Mouse (Mus musculus): ENCODE data around the gene A3galt2. TPM values are rescaled to one million over a fixed set of nuclear protein-coding genes. Genes with fewer than 3 reads are reported as not detected.

A3galt2 gene
- total and polyA plus RNA-seq, 2 experiments from 2014 or later: 0.10 to 1.1 TPM

GRCm38 (mm10) chr4:128711455-128712135, 43.6 kb upstream of the A3galt2 start:
- Histone ChIP-seq H3K4me1 (ENCODE audit: insufficient read depth, low read length) (peaks cover 28% of the 10 kb centered on the region), H3K9ac (replicated peaks; ENCODE audit: low read length) (no peak overlapping the region), H3K9me3 (ENCODE audit: low read length) (no peaks in the 10 kb centered on the region), H3K4me3 (ENCODE audit: low read length) (no peak overlapping the region), H3K27ac (0 out of 2 replicates have a peak overlapping the region, but pooled peaks have one; percentile 41), H3K4me2 (ENCODE audit: low read depth, low read length) (peak overlapping the region; percentile 39; the same call in 1 of the 2 replicates), H3K27me3 (ENCODE audit: insufficient read depth, low read length) (no peaks in the 10 kb centered on the region), H3K36me3 (ENCODE audit: insufficient read depth, low read length) (peaks cover 3% of the 10 kb centered on the region; the same call in 1 of the 2 replicates)
- peak; percentile 97 for DNase-seq (ENCODE audit: low spot score)
- 6% methylated on average over 24 of the region's 24 CpGs for WGBS
- ATAC-seq: peak; percentile 72
- peak; percentile 100 for TF ChIP-seq CTCF (IDR thresholded peaks at IDR 0.05; ENCODE audit: low read depth)

GRCm38 (mm10) chr4:128712136-128712655, 43.0 kb upstream of the A3galt2 start:
- no peak overlapping the region for H3K27ac ChIP-seq
- ATAC-seq: no peak
- H3K4me2 ChIP-seq (ENCODE audit: low read depth, low read length): peak overlapping the region; percentile 39; the same call in 1 of the 2 replicates
- no peak overlapping the region for H3K4me3 ChIP-seq (ENCODE audit: low read length)
- DNase-seq (ENCODE audit: low spot score): no peak
- H3K27me3 ChIP-seq (ENCODE audit: insufficient read depth, low read length): no peaks in the 10 kb centered on the region
- WGBS: 41% methylated on average over 13 of the region's 13 CpGs
- peaks cover 3% of the 10 kb centered on the region; the same call in 1 of the 2 replicates for H3K36me3 ChIP-seq (ENCODE audit: insufficient read depth, low read length)
- no peaks in the 10 kb centered on the region for H3K9me3 ChIP-seq (ENCODE audit: low read length)
- TF ChIP-seq CTCF (IDR thresholded peaks at IDR 0.05; ENCODE audit: low read depth): peak; percentile 20; the same call in 1 of the 2 replicates
- H3K4me1 ChIP-seq (ENCODE audit: insufficient read depth, low read length): peaks cover 32% of the 10 kb centered on the region
- no peak overlapping the region for H3K9ac ChIP-seq (replicated peaks; ENCODE audit: low read length)

GRCm38 (mm10) chr4:128712941-128713340, 42.2 kb upstream of the A3galt2 start:
- Histone ChIP-seq H3K4me2 (ENCODE audit: low read depth, low read length) (no peak overlapping the region), H3K27me3 (ENCODE audit: insufficient read depth, low read length) (no peaks in the 10 kb centered on the region), H3K9me3 (ENCODE audit: low read length) (no peaks in the 10 kb centered on the region), H3K4me1 (ENCODE audit: insufficient read depth, low read length) (peaks cover 35% of the 10 kb centered on the region), H3K4me3 (ENCODE audit: low read length) (no peak overlapping the region), H3K36me3 (ENCODE audit: insufficient read depth, low read length) (peaks cover 3% of the 10 kb centered on the region; the same call in 1 of the 2 replicates), H3K9ac (replicated peaks; ENCODE audit: low read length) (no peak overlapping the region), H3K27ac (no peak overlapping the region)
- ATAC-seq (no peak), DNase-seq (ENCODE audit: low spot score) (no peak)
- TF ChIP-seq CTCF (IDR thresholded peaks at IDR 0.05; ENCODE audit: low read depth): no peak
- WGBS: 82% methylated on average over 6 of the region's 6 CpGs

GRCm38 (mm10) chr4:128715241-128716204, 39.6 kb upstream of the A3galt2 start:
- 5% methylated on average over 13 of the region's 14 CpGs for whole genome bisulfite sequencing
- ATAC-seq (peak; percentile 66), DNase-seq (ENCODE audit: low spot score) (peak; percentile 84)

GRCm38 (mm10) chr4:128716279-128716678, 38.9 kb upstream of the A3galt2 start:
- Histone ChIP-seq H3K27me3 (ENCODE audit: insufficient read depth, low read length) (no peaks in the 10 kb centered on the region), H3K4me3 (ENCODE audit: low read length) (no peak overlapping the region), H3K27ac (peak overlapping the region; percentile 81), H3K4me2 (ENCODE audit: low read depth, low read length) (peak overlapping the region; percentile 34), H3K36me3 (ENCODE audit: insufficient read depth, low read length) (no peaks in the 10 kb centered on the region), H3K9ac (replicated peaks; ENCODE audit: low read length) (no peak overlapping the region), H3K9me3 (ENCODE audit: low read length) (no peaks in the 10 kb centered on the region), H3K4me1 (ENCODE audit: insufficient read depth, low read length) (peaks cover 46% of the 10 kb centered on the region)
- 8% methylated on average over 4 of the region's 4 CpGs for WGBS
- no peak for TF ChIP-seq CTCF (IDR thresholded peaks at IDR 0.05; ENCODE audit: low read depth)
- ATAC-seq: no peak
- DNase-seq (ENCODE audit: low spot score): no peak

More at GRCm38 (mm10) chr4:128715241-128716204, 39.6 kb upstream of the A3galt2 start:
- no peak overlapping the region for H3K4me3 ChIP-seq (ENCODE audit: low read length)
- H3K27me3 ChIP-seq (ENCODE audit: insufficient read depth, low read length): no peaks in the 10 kb centered on the region
- peaks cover 42% of the 10 kb centered on the region for H3K4me1 ChIP-seq (ENCODE audit: insufficient read depth, low read length)
- H3K9ac ChIP-seq (replicated peaks; ENCODE audit: low read length): peak overlapping the region; percentile 30
- no peaks in the 10 kb centered on the region for H3K9me3 ChIP-seq (ENCODE audit: low read length)
- no peak for TF ChIP-seq CTCF (IDR thresholded peaks at IDR 0.05; ENCODE audit: low read depth)
- H3K4me2 ChIP-seq (ENCODE audit: low read depth, low read length): peak overlapping the region; percentile 34
- peak overlapping the region; percentile 81 for H3K27ac ChIP-seq
- H3K36me3 ChIP-seq (ENCODE audit: insufficient read depth, low read length): no peaks in the 10 kb centered on the region

- H3K27ac ChIP-seq: peak overlapping the region; percentile 81
- WGBS: 30% methylated on average over 9 of the region's 9 CpGs
- H3K27me3 ChIP-seq (ENCODE audit: insufficient read depth, low read length): no peaks in the 10 kb centered on the region
- H3K4me3 ChIP-seq (ENCODE audit: low read length): no peak overlapping the region
- DNase-seq (ENCODE audit: low spot score) (no peak), ATAC-seq (no peak)
- no peak overlapping the region for H3K9ac ChIP-seq (replicated peaks; ENCODE audit: low read length)
- peaks cover 48% of the 10 kb centered on the region for H3K4me1 ChIP-seq (ENCODE audit: insufficient read depth, low read length)
- no peaks in the 10 kb centered on the region for H3K9me3 ChIP-seq (ENCODE audit: low read length)
- TF ChIP-seq CTCF (IDR thresholded peaks at IDR 0.05; ENCODE audit: low read depth): no peak
- H3K36me3 ChIP-seq (ENCODE audit: insufficient read depth, low read length): no peaks in the 10 kb centered on the region
- H3K4me2 ChIP-seq (ENCODE audit: low read depth, low read length): no peak overlapping the region
Observed at GRCm38 (mm10) chr4:128716731-128717130, 38.4 kb upstream of the A3galt2 start.
